Mouse (Mus musculus): Measurements from ENCODE around the gene Map4k5. TPM values are rescaled to one million over a fixed set of nuclear protein-coding genes. Genes with fewer than 3 reads are reported as not detected.

Gene Map4k5
- polyA plus RNA-seq, 1 experiment, result 0.17 TPM

DNA sequence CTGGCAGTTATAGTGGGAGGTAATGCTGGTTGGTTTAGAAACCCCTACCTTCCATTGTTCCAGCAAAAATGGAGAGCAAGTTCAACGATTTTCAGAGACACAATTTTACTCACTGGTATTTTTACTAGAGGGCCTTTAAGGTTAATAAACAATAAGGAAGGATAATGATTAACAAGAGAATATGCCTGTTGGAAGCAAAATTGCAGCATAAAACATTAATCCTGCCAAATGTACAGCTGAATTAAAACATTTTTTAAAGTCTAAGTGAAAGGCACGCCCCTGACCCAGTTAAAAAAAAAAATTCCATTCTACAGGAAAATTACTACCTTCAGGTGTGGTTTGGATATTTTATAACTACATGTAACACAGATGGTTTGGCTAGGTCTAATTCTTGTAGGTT lies 115.0 kb downstream of the Map4k5 start:
- H3K9me3 ChIP-seq, result peaks cover 6% of the 10 kb centered on the region

DNA sequence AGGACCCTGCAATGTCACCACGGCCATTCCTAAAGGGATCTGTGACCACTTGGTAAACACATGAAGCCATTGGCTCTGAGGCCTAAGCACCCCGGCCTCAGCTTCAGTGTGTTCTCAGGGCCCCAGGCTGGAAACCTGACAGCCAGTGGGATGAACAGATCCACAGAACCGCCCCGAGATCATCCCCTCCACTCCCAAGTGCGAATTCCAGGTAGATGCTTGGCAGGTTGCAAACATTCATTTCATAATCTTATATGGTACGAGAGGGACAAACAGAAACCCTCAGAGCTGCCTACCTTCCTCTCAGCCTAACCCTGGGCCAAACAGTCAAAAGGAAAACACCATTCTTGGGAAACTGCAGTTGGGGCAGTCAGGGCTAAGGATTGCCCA lies 115.7 kb downstream of the Map4k5 start:
- Histone ChIP-seq H3K27me3 (replicated peaks) (peaks cover 9% of the 10 kb centered on the region), H3K36me3 (replicated peaks; ENCODE audit: low read length) (peaks cover 2% of the 10 kb centered on the region), H3K9me3 (peaks cover 6% of the 10 kb centered on the region), H3K4me3 (replicated peaks) (no peak overlapping the region), H3K4me1 (peaks cover 27% of the 10 kb centered on the region)
- TF ChIP-seq FLI1 (IDR thresholded peaks at IDR 0.05; ENCODE audit: low read length) (no peak), GATA1 (IDR thresholded peaks at IDR 0.05; ENCODE audit: borderline replicate concordance, low read length) (no peak)

More for the DNA sequence above, 115.0 kb downstream of the Map4k5 start:
- peaks cover 11% of the 10 kb centered on the region for H3K27me3 ChIP-seq (replicated peaks)
- TF ChIP-seq GATA1 (IDR thresholded peaks at IDR 0.05; ENCODE audit: borderline replicate concordance, low read length) (no peak), FLI1 (IDR thresholded peaks at IDR 0.05; ENCODE audit: low read length) (no peak)
- peaks cover 2% of the 10 kb centered on the region for H3K36me3 ChIP-seq (replicated peaks; ENCODE audit: low read length)
- peaks cover 20% of the 10 kb centered on the region for H3K4me1 ChIP-seq
- H3K4me3 ChIP-seq (replicated peaks), result no peak overlapping the region

- Histone ChIP-seq H3K27me3 (replicated peaks) (peaks cover 3% of the 10 kb centered on the region), H3K4me1 (peaks cover 32% of the 10 kb centered on the region), H3K4me3 (replicated peaks) (peak overlapping the region; percentile 14), H3K9me3 (peaks cover 6% of the 10 kb centered on the region), H3K36me3 (replicated peaks; ENCODE audit: low read length) (peaks cover 2% of the 10 kb centered on the region)
- no peak for TF ChIP-seq GATA1 (IDR thresholded peaks at IDR 0.05; ENCODE audit: borderline replicate concordance, low read length)
- TF ChIP-seq FLI1 (IDR thresholded peaks at IDR 0.05; ENCODE audit: low read length), result no peak
Measured at GRCm38 (mm10) chr12:69776607-69777340, 116.2 kb downstream of the Map4k5 start.

DNA sequence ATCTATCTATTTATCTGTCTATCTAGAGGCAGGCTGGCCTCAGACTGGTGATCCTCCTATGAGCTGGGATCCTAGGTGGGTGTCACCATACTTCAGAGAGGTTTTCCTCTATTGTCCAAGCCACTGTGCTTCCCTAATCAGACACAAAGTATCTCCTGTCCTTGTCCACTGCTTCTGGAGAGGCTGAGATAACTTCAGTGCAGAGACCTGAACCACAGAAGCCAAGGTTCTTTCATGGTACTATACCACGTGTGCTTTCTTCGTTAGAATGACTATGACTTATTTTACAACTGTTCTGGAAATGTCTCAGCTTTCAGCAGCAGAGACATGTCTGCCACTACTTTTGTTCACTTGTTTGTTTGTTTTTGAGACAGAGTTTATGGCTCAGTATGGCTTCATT lies 124.2 kb downstream of the Map4k5 start:
- Histone ChIP-seq H3K27me3 (replicated peaks) (peaks cover 2% of the 10 kb centered on the region), H3K4me3 (replicated peaks) (no peak overlapping the region), H3K4me1 (peaks cover 62% of the 10 kb centered on the region), H3K36me3 (replicated peaks; ENCODE audit: low read length) (no peaks in the 10 kb centered on the region), H3K9me3 (peaks cover 7% of the 10 kb centered on the region)
- TF ChIP-seq FLI1 (IDR thresholded peaks at IDR 0.05; ENCODE audit: low read length) (no peak), GATA1 (IDR thresholded peaks at IDR 0.05; ENCODE audit: borderline replicate concordance, low read length) (no peak)

GRCm38 (mm10) chr12:69767476-69768258 lies 125.3 kb downstream of the Map4k5 start:
- H3K4me3 ChIP-seq (replicated peaks), result peak overlapping the region; percentile 73
- H3K4me1 ChIP-seq, result peaks cover 57% of the 10 kb centered on the region

DNA sequence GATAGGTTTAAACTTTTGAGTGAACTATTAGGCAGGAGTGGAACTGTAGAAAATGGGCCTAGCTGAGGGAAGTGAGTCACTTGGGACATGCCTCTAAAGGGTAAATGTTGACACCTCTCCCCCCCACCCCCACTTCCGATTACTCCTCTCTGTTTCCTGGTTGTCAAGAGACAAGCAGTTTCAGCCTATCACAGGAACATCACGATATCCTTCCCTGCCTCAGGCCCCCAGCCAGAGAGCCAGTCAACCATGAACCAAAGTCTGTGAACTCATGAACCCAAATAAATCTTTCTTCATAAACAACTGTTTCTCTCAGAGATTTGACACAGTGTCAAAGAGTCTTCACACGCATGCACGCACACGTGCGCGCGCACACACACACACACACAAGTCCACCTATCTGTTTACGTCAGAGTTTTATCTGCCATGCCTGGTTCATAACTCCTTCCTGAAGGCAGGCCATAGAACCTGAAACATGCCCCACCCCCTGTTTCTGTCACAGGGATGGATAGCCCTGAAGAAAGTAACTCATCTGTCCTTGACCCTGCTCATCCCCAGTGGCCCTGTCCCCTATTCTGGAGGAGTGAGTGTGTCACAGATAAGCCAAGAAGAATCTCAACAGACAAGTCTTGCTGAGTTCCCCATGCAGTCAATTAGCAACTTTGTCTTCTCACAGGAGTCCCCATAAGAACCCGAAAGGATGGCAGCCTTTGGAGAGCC lies 126.7 kb downstream of the Map4k5 start:
- H3K27me3 ChIP-seq (replicated peaks), result peaks cover 5% of the 10 kb centered on the region
- no peak overlapping the region for H3K4me3 ChIP-seq (replicated peaks)
- H3K4me1 ChIP-seq, result peaks cover 47% of the 10 kb centered on the region
- TF ChIP-seq FLI1 (IDR thresholded peaks at IDR 0.05; ENCODE audit: low read length) (no peak), GATA1 (IDR thresholded peaks at IDR 0.05; ENCODE audit: borderline replicate concordance, low read length) (no peak)
- H3K9me3 ChIP-seq, result peaks cover 10% of the 10 kb centered on the region
- no peaks in the 10 kb centered on the region for H3K36me3 ChIP-seq (replicated peaks; ENCODE audit: low read length)

More at GRCm38 (mm10) chr12:69767476-69768258, 125.3 kb downstream of the Map4k5 start:
- H3K36me3 ChIP-seq (replicated peaks; ENCODE audit: low read length), result no peaks in the 10 kb centered on the region
- H3K27me3 ChIP-seq (replicated peaks), result peaks cover 5% of the 10 kb centered on the region
- H3K9me3 ChIP-seq, result peaks cover 7% of the 10 kb centered on the region
- TF ChIP-seq FLI1 (IDR thresholded peaks at IDR 0.05; ENCODE audit: low read length) (no peak), GATA1 (IDR thresholded peaks at IDR 0.05; ENCODE audit: borderline replicate concordance, low read length) (no peak)

DNA sequence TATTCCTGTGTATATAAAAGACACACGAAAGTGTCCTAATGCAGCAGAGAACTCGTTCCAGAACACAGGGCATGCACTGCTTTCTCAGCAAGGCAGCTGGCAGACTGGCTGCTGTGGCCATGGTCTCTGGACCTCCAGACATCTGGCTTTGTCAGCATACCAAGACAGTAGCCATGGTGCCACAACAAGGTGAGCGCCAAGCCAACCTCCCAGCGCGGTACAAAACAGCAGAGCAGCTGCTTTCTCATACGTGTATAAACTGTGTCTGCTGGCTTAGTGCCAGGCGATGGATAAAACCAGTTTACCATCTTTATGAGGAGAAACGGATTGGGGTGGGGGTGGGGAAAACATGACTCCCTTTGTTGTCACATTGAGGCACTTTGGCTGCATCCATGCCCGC lies 127.5 kb downstream of the Map4k5 start:
- Histone ChIP-seq H3K4me1 (peaks cover 45% of the 10 kb centered on the region), H3K27me3 (replicated peaks) (peaks cover 9% of the 10 kb centered on the region), H3K9me3 (peaks cover 7% of the 10 kb centered on the region), H3K4me3 (replicated peaks) (no peak overlapping the region), H3K36me3 (replicated peaks; ENCODE audit: low read length) (no peaks in the 10 kb centered on the region)
- TF ChIP-seq GATA1 (IDR thresholded peaks at IDR 0.05; ENCODE audit: borderline replicate concordance, low read length), result no peak
- TF ChIP-seq FLI1 (IDR thresholded peaks at IDR 0.05; ENCODE audit: low read length), result no peak

DNA sequence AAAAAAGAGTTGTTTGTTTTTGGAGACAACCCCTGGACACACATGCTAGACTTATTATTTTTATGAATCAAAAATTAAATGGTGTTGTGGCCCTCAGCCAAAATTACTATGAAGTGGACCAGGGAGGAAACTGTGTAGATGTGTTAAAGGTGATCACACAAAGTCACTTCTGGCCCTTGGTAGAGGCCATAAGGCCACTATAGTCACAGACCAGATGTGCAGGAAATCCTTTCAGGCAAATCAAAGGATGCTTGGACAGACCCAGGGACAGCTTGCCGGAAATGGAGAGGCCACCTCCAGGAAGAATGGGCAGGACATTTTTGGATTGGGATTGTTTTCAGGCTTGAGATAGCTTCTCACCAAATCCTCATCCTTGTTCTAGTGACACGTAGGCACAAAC lies 131.4 kb downstream of the Map4k5 start:
- no peaks in the 10 kb centered on the region for H3K36me3 ChIP-seq (replicated peaks; ENCODE audit: low read length)
- peaks cover 3% of the 10 kb centered on the region; the same call in 1 of the 2 replicates for H3K9me3 ChIP-seq
- no peak overlapping the region for H3K4me3 ChIP-seq (replicated peaks)
- TF ChIP-seq GATA1 (IDR thresholded peaks at IDR 0.05; ENCODE audit: borderline replicate concordance, low read length) (no peak), FLI1 (IDR thresholded peaks at IDR 0.05; ENCODE audit: low read length) (no peak)
- H3K27me3 ChIP-seq (replicated peaks), result peaks cover 9% of the 10 kb centered on the region
- H3K4me1 ChIP-seq, result peaks cover 36% of the 10 kb centered on the region

GRCm38 (mm10) chr12:69760743-69761406 lies 132.1 kb downstream of the Map4k5 start:
- TF ChIP-seq FLI1 (IDR thresholded peaks at IDR 0.05; ENCODE audit: low read length) (no peak), GATA1 (IDR thresholded peaks at IDR 0.05; ENCODE audit: borderline replicate concordance, low read length) (no peak)
- H3K4me3 ChIP-seq (replicated peaks), result no peak overlapping the region
- H3K9me3 ChIP-seq, result peaks cover 3% of the 10 kb centered on the region; the same call in 1 of the 2 replicates
- H3K36me3 ChIP-seq (replicated peaks; ENCODE audit: low read length), result no peaks in the 10 kb centered on the region
- peaks cover 11% of the 10 kb centered on the region for H3K27me3 ChIP-seq (replicated peaks)
- peaks cover 29% of the 10 kb centered on the region for H3K4me1 ChIP-seq

All from megakaryocyte, embryonic 14.5 days (primary cell).